Mouse (Mus musculus): ENCODE data around the gene Gm20905. TPM values are rescaled to one million over a fixed set of nuclear protein-coding genes. Genes with fewer than 3 reads are reported as not detected.

Gene Gm20905
- polyA plus RNA-seq (2015; fragmentation: Nextera tagmentation; extraction: Ambion mirVana) = not detected in 2 replicates

DNA sequence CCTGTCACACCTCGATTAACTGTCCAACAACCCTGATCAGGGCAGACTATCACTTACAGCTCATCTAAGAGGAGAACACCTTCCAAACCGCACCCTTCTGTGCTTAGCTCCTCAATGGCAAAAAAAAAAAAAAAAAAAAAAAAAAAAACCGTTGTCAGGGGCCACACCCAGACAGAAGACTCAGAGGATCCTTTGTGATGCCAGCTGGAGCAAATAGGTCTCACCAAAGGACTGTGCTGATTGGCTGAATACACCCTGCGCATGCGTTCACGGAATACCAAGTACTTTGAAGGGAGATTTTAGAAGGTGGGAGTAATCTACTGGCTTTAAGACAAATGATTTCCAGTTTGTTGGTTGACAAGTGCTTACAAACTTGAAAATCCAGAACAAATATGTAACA, at the start of gene Gm20905:
TSS of gene Gm20905 (minus strand) at position 101 of the 400 bp plus-strand sequence.

